Mouse (Mus musculus): ENCODE results near the gene Cox14. TPM values are rescaled to one million over a fixed set of nuclear protein-coding genes. Genes with fewer than 3 reads are reported as not detected.
A peak's percentile ranks its signal among the peaks of the same experiment; 100 is the strongest.
"Not testable (repeated sequence)": the region's sequence is repeated elsewhere in the genome, so short reads cannot be mapped to it uniquely, and the experiment has no call there.

The Cox14 gene
- polyA plus RNA-seq, 1 experiment from 2014 or later: 164 TPM

DNA sequence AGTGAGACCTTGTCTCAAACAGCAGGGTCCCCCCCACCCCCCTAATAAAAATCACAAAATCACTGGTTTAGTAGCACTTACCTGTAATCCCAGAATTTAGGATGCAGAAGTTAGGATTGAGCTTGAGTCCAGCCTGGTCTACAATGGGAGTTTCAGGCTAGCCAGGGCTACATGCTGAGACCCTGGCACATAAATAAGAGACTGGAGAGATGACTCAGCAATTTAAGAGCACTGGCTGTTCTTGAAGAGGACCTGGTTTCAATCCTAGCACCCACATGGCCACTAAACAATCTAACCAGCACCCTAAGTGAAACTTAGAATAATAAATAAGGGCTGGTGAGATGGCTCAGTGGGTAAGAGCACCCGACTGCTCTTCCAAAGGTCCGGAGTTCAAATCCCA is 5.7 kb downstream of the Cox14 start:
- H3K9me3 ChIP-seq: 0 out of 2 replicates have a peak, but pooled peaks cover 2% of the 10 kb centered on the region
- H3K27ac ChIP-seq (replicated peaks): no peak overlapping the region
- no peak overlapping the region for H3K4me2 ChIP-seq (replicated peaks)
- peaks cover 53% of the 10 kb centered on the region for H3K36me3 ChIP-seq
- no peak overlapping the region for H3K4me3 ChIP-seq
- WGBS: 95% methylated on average over 2 of the region's 2 CpGs
- no peaks in the 10 kb centered on the region for H3K27me3 ChIP-seq
- ATAC-seq (ENCODE audit: low FRiP score, low read depth): no peak
- no peak overlapping the region for H3K9ac ChIP-seq (replicated peaks)
- H3K4me1 ChIP-seq: peaks cover 5% of the 10 kb centered on the region

- Histone ChIP-seq H3K4me2 (replicated peaks) (no peak overlapping the region), H3K4me3 (no peak overlapping the region), H3K9ac (replicated peaks) (no peak overlapping the region), H3K4me1 (peaks cover under 1% of the 10 kb centered on the region), H3K27ac (replicated peaks) (no peak overlapping the region), H3K27me3 (no peaks in the 10 kb centered on the region), H3K9me3 (0 out of 2 replicates have a peak, but pooled peaks cover 2% of the 10 kb centered on the region), H3K36me3 (peaks cover 58% of the 10 kb centered on the region)
- 93% methylated on average over 3 of the region's 3 CpGs for WGBS
- ATAC-seq (ENCODE audit: low FRiP score, low read depth): no peak
Observed at GRCm38 (mm10) chr15:99731678-99732077, 6.3 kb downstream of the Cox14 start.

GRCm38 (mm10) chr15:99733186-99733585 is 7.8 kb downstream of the Cox14 start:
- 99% methylated on average over 5 of the region's 5 CpGs for WGBS
- no peak for ATAC-seq (ENCODE audit: low FRiP score, low read depth)
- Histone ChIP-seq H3K9me3 (0 out of 2 replicates have a peak, but pooled peaks cover 2% of the 10 kb centered on the region), H3K4me2 (replicated peaks) (no peak overlapping the region), H3K4me3 (no peak overlapping the region), H3K36me3 (peaks cover 64% of the 10 kb centered on the region), H3K4me1 (no peaks in the 10 kb centered on the region), H3K27me3 (no peaks in the 10 kb centered on the region), H3K27ac (replicated peaks) (no peak overlapping the region), H3K9ac (replicated peaks) (no peak overlapping the region)

- WGBS: 98% methylated on average over 2 of the region's 2 CpGs
- ATAC-seq (ENCODE audit: low FRiP score, low read depth): no peak
- Histone ChIP-seq H3K4me2 (replicated peaks) (no peak overlapping the region), H3K9ac (replicated peaks) (no peak overlapping the region), H3K4me3 (no peak overlapping the region), H3K36me3 (peaks cover 70% of the 10 kb centered on the region), H3K4me1 (no peaks in the 10 kb centered on the region), H3K27ac (replicated peaks) (no peak overlapping the region), H3K9me3 (no peaks in the 10 kb centered on the region), H3K27me3 (no peaks in the 10 kb centered on the region)
Observed at GRCm38 (mm10) chr15:99735631-99736030, 10.2 kb downstream of the Cox14 start.

- Histone ChIP-seq H3K36me3 (peaks cover 79% of the 10 kb centered on the region), H3K4me2 (replicated peaks) (no peak overlapping the region), H3K27me3 (no peaks in the 10 kb centered on the region), H3K27ac (replicated peaks) (no peak overlapping the region), H3K4me3 (no peak overlapping the region), H3K9me3 (no peaks in the 10 kb centered on the region), H3K9ac (replicated peaks) (no peak overlapping the region), H3K4me1 (no peaks in the 10 kb centered on the region)
- 91% methylated on average over 11 of the region's 11 CpGs for WGBS
- ATAC-seq (ENCODE audit: low FRiP score, low read depth): no peak
Observed at GRCm38 (mm10) chr15:99736675-99737074, 11.3 kb downstream of the Cox14 start.

GRCm38 (mm10) chr15:99740229-99740628 is 14.8 kb downstream of the Cox14 start:
- ATAC-seq (ENCODE audit: low FRiP score, low read depth): no peak
- Histone ChIP-seq H3K4me3 (no peak overlapping the region), H3K27ac (replicated peaks) (no peak overlapping the region), H3K9me3 (no peaks in the 10 kb centered on the region), H3K4me1 (no peaks in the 10 kb centered on the region), H3K4me2 (replicated peaks) (no peak overlapping the region), H3K36me3 (peaks cover 82% of the 10 kb centered on the region), H3K9ac (replicated peaks) (no peak overlapping the region), H3K27me3 (no peaks in the 10 kb centered on the region)
- 96% methylated on average over 4 of the region's 4 CpGs for WGBS

DNA sequence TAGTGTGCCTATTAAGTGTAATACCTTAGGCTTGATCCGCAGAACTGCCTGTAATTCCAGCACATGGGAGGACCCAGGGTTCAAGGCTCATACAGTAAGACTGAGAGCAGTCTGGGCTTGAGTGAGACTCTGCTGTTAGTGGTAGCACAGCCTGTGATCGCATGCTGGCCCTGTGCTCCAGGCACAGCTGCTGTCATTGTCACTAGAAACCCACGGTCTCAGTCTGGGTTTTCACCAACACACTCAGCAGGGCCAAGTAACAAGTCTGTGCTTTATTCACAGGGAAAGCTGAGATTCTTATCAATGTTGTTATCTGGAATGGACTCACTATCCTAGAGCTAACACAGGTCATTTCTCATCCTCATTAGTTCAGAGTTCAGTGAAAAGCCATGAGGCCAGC is 28.8 kb downstream of the Cox14 start:
- H3K9ac ChIP-seq (replicated peaks): no peak overlapping the region
- no peaks in the 10 kb centered on the region for H3K9me3 ChIP-seq
- ATAC-seq (ENCODE audit: low FRiP score, low read depth): no peak
- no peak overlapping the region for H3K27ac ChIP-seq (replicated peaks)
- H3K36me3 ChIP-seq: 0 out of 2 replicates have a peak, but pooled peaks cover 10% of the 10 kb centered on the region
- H3K4me3 ChIP-seq: no peak overlapping the region
- no peaks in the 10 kb centered on the region for H3K27me3 ChIP-seq
- no peaks in the 10 kb centered on the region for H3K4me1 ChIP-seq
- 78% methylated on average over 3 of the region's 3 CpGs for WGBS
- no peak overlapping the region for H3K4me2 ChIP-seq (replicated peaks)

- Histone ChIP-seq H3K4me3 (no peak overlapping the region), H3K4me2 (replicated peaks) (no peak overlapping the region), H3K36me3 (peaks cover 10% of the 10 kb centered on the region), H3K27me3 (no peaks in the 10 kb centered on the region), H3K9ac (replicated peaks) (no peak overlapping the region), H3K4me1 (peaks cover 15% of the 10 kb centered on the region), H3K27ac (replicated peaks) (no peak overlapping the region), H3K9me3 (no peaks in the 10 kb centered on the region)
- no peak for ATAC-seq (ENCODE audit: low FRiP score, low read depth)
- WGBS: 90% methylated on average over 4 of the region's 4 CpGs
Observed at GRCm38 (mm10) chr15:99767467-99767866, 42.0 kb downstream of the Cox14 start.

DNA sequence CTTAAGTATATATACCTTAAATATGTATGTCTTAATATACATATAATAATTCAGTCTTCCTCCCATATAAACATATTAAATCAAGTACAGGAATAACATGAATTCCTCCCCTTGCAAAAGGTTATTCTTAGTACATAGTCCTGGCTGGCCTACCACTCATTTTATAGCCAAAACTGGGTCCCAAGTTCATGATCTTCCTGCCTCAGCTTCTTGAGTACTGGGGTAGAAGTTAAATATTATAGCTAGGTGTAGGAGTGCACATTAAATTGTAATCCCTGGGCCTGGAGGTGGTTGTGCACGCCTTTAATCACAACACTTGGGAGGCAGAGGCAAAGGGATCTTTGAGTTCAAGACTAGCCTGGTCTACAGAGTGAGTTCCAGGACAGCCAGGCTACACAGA is 43.3 kb downstream of the Cox14 start:
- H3K4me2 ChIP-seq (replicated peaks): no peak overlapping the region
- 85% methylated on average over 1 of the region's 1 CpGs for WGBS
- no peak for ATAC-seq (ENCODE audit: low FRiP score, low read depth)
- peaks cover 15% of the 10 kb centered on the region for H3K4me1 ChIP-seq
- no peak overlapping the region for H3K27ac ChIP-seq (replicated peaks)
- no peaks in the 10 kb centered on the region for H3K27me3 ChIP-seq
- H3K36me3 ChIP-seq: peaks cover 10% of the 10 kb centered on the region
- no peak overlapping the region for H3K4me3 ChIP-seq
- H3K9ac ChIP-seq (replicated peaks): no peak overlapping the region
- H3K9me3 ChIP-seq: no peaks in the 10 kb centered on the region

DNA sequence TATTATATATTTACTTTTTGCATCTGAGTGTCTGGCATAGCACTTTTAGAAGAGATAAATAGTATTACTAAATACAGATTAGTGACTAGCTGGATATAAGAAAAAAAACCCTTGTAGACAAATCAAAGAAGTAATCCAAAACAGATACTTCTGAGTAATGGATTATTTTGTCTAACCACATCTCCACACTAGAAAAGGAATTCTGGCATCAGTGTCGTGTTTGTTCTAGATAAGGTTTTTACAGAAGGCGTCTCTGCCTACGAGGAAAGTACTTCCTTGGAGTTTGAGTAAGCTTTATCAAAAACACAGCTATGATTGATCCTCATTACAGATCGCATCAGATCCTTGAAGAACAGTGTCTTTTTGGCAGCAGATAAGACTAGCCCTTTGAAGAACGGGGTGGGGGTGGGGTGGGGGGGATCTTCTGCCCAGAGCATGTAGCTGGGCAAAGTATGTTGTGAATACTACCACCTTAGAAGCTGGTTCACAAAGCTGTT is 45.6 kb downstream of the Cox14 start:
- Histone ChIP-seq H3K9me3 (no peaks in the 10 kb centered on the region), H3K4me1 (peaks cover 15% of the 10 kb centered on the region), H3K27me3 (no peaks in the 10 kb centered on the region), H3K4me2 (replicated peaks) (peak overlapping the region; percentile 74), H3K27ac (replicated peaks) (0 out of 2 replicates have a peak overlapping the region, but pooled peaks have one; percentile 92), H3K4me3 (peak overlapping the region; percentile 82), H3K36me3 (no peaks in the 10 kb centered on the region), H3K9ac (replicated peaks) (peak overlapping the region; percentile 92)
- 28% methylated on average over 5 of the region's 5 CpGs for WGBS
- no peak for ATAC-seq (ENCODE audit: low FRiP score, low read depth)

DNA sequence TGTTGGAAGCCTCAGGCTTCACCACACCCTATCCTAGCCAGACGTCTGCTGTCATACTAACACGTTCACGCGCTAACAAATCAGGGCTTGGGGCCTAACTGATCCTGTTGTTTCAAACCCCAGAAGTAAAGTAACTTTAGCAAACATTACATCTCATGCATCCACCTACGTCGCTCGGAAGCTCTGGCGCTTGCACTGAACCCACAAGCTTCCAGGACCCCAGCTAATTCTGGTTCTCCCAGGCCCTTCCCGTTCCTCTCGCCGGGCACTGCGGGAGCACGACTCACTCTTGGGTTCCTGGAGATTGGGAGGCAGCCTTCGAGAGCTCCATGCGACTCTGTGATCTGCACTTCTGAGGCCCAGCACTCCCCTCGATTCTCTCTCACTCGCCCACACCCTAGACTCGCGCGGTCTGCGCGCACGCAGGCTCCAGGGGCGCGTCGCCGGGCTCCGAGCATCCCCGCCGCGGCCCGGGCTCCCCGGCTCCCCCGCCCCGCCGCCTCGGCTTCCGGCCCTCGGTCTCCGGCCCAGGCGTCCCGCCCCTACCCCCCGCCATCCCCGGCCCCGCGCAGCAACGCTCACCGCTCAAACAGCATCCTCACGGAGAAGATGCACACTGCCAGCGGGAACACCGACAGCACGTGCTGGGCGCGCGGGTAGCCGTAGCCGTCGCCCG is 46.3 kb downstream of the Cox14 start:
- Histone ChIP-seq H3K27ac (replicated peaks) (peak overlapping the region; percentile 92), H3K4me3 (peak overlapping the region; percentile 82), H3K27me3 (no peaks in the 10 kb centered on the region), H3K9me3 (no peaks in the 10 kb centered on the region), H3K4me2 (replicated peaks) (peak overlapping the region; percentile 74), H3K36me3 (no peaks in the 10 kb centered on the region), H3K4me1 (peaks cover 15% of the 10 kb centered on the region), H3K9ac (replicated peaks) (peak overlapping the region; percentile 92)
- WGBS: under 1% methylated on average over 59 of the region's 59 CpGs
- ATAC-seq (ENCODE audit: low FRiP score, low read depth): peak; percentile 84

DNA sequence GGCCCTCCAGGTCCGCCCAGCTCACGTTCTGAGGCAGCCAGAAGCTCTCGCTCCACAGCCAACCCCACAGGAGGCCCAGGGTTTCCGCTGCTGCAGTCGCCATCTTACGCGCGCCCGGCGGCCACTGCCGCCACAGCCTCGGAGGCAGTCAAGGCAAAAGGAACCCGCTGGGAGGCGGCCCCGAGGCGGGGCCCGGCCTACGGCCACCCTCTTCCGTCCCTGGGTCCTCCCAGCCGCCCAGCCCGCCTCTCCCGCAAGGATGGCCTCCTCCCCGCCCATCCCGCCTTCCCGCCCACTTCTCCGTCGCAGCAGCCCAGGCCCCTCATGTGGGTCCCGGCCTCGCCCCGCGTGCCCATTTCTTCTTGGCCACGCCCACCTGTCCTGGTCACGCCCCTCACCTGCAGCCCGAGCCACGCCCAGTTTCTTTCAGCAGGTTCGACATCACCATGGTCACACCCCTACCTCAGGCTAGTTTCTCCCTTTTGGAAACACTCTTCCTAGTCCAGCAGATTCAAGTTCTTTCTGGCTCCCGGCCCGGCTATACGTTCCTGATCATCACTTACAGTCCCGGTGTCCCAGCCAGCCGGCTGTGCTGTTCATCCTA is 47.0 kb downstream of the Cox14 start:
- Histone ChIP-seq H3K36me3 (no peaks in the 10 kb centered on the region), H3K27ac (replicated peaks) (peak overlapping the region; percentile 92), H3K4me1 (peaks cover 15% of the 10 kb centered on the region), H3K4me2 (replicated peaks) (peak overlapping the region; percentile 74), H3K9me3 (no peaks in the 10 kb centered on the region), H3K4me3 (peak overlapping the region; percentile 82), H3K27me3 (no peaks in the 10 kb centered on the region), H3K9ac (replicated peaks) (peak overlapping the region; percentile 92)
- WGBS: under 1% methylated on average over 39 of the region's 41 CpGs
- peak; percentile 95 for ATAC-seq (ENCODE audit: low FRiP score, low read depth)

- ATAC-seq (ENCODE audit: low FRiP score, low read depth): not testable (repeated sequence)
Observed at GRCm38 (mm10) chr15:99772881-99772924, 47.3 kb downstream of the Cox14 start, which contains the start of gene Cers5. Cers5 (minus strand) TSS chr15:99772885.

More at GRCm38 (mm10) chr15:99772881-99772924, 47.3 kb downstream of the Cox14 start, which contains the start of gene Cers5:
- Histone ChIP-seq H3K4me1 (peaks cover 15% of the 10 kb centered on the region), H3K27ac (replicated peaks) (peak within 1 kb of the TSS; percentile 92), H3K4me3 (peak within 1 kb of the TSS; percentile 82), H3K4me2 (replicated peaks) (peak within 1 kb of the TSS; percentile 74), H3K9ac (replicated peaks) (peak within 1 kb of the TSS; percentile 92)
- H3K27me3 ChIP-seq, H3K9me3 ChIP-seq, H3K36me3 ChIP-seq: not testable (repeated sequence)
